Mouse (Mus musculus): Measurements from ENCODE around the gene Kantr. TPM values are rescaled to one million over a fixed set of nuclear protein-coding genes. Genes with fewer than 3 reads are reported as not detected.
"Not testable (repeated sequence)": the region's sequence is repeated elsewhere in the genome, so short reads cannot be mapped to it uniquely, and the experiment has no call there.

The Kantr gene
- total RNA-seq (2017): 6.3 and 8.3 TPM in 2 replicates

GRCm38 (mm10) chrX:152326996-152327688 lies at the start of gene Kantr:
Gene Kantr, minus strand, starts transcription at chrX:152327495.
- ATAC-seq (replicated peaks in 1 of 2; ENCODE audit: insufficient read depth in 1 of 2, low FRiP score in 2 of 2, low TSS enrichment in 1 of 2, low read depth in 1 of 2, poor library complexity in 2 of 2, severe bottlenecking in 2 of 2): peak; percentile 99 to 100

- ATAC-seq (replicated peaks in 1 of 2; ENCODE audit: insufficient read depth in 1 of 2, low FRiP score in 2 of 2, low TSS enrichment in 1 of 2, low read depth in 1 of 2, poor library complexity in 2 of 2, severe bottlenecking in 2 of 2): no peak
These were observed 41.3 kb upstream of the Kantr start, which contains the start of gene Gpr173 for GRCm38 (mm10) chrX:152368397-152369273. Gene Gpr173, minus strand, starts transcription at chrX:152368704.

GRCm38 (mm10) chrX:152368054-152368396 lies 40.7 kb upstream of the Kantr start:
- no peak for ATAC-seq (replicated peaks in 1 of 2; ENCODE audit: insufficient read depth in 1 of 2, low FRiP score in 2 of 2, low TSS enrichment in 1 of 2, low read depth in 1 of 2, poor library complexity in 2 of 2, severe bottlenecking in 2 of 2)

- no peak for ATAC-seq (replicated peaks in 1 of 2; ENCODE audit: insufficient read depth in 1 of 2, low FRiP score in 2 of 2, low TSS enrichment in 1 of 2, low read depth in 1 of 2, poor library complexity in 2 of 2, severe bottlenecking in 2 of 2)
These were observed 39.1 kb upstream of the Kantr start for GRCm38 (mm10) chrX:152366418-152366817.

GRCm38 (mm10) chrX:152352553-152353153 lies 25.4 kb upstream of the Kantr start:
- ATAC-seq (replicated peaks in 1 of 2; ENCODE audit: insufficient read depth in 1 of 2, low FRiP score in 2 of 2, low TSS enrichment in 1 of 2, low read depth in 1 of 2, poor library complexity in 2 of 2, severe bottlenecking in 2 of 2): peak; percentile 59 to 75

GRCm38 (mm10) chrX:152347041-152347440 lies 19.7 kb upstream of the Kantr start:
- ATAC-seq (replicated peaks in 1 of 2; ENCODE audit: insufficient read depth in 1 of 2, low FRiP score in 2 of 2, low TSS enrichment in 1 of 2, low read depth in 1 of 2, poor library complexity in 2 of 2, severe bottlenecking in 2 of 2): no peak

- ATAC-seq (replicated peaks in 1 of 2; ENCODE audit: insufficient read depth in 1 of 2, low FRiP score in 2 of 2, low TSS enrichment in 1 of 2, low read depth in 1 of 2, poor library complexity in 2 of 2, severe bottlenecking in 2 of 2): no peak
These were observed 19.3 kb upstream of the Kantr start for GRCm38 (mm10) chrX:152346587-152346986.

- ATAC-seq (replicated peaks in 1 of 2; ENCODE audit: insufficient read depth in 1 of 2, low FRiP score in 2 of 2, low TSS enrichment in 1 of 2, low read depth in 1 of 2, poor library complexity in 2 of 2, severe bottlenecking in 2 of 2): no peak
These were observed 15.6 kb upstream of the Kantr start for GRCm38 (mm10) chrX:152342903-152343302.

GRCm38 (mm10) chrX:152342358-152342901 lies 15.1 kb upstream of the Kantr start, which contains the start of gene Tspyl2:
Gene Tspyl2, minus strand, starts transcription at chrX:152342425.
- ATAC-seq (replicated peaks in 1 of 2; ENCODE audit: insufficient read depth in 1 of 2, low FRiP score in 2 of 2, low TSS enrichment in 1 of 2, low read depth in 1 of 2, poor library complexity in 2 of 2, severe bottlenecking in 2 of 2): peak; percentile 97 to 99

- no peak for ATAC-seq (replicated peaks in 1 of 2; ENCODE audit: insufficient read depth in 1 of 2, low FRiP score in 2 of 2, low TSS enrichment in 1 of 2, low read depth in 1 of 2, poor library complexity in 2 of 2, severe bottlenecking in 2 of 2)
These were observed 14.2 kb upstream of the Kantr start for GRCm38 (mm10) chrX:152341496-152341895.

- ATAC-seq (replicated peaks in 1 of 2; ENCODE audit: insufficient read depth in 1 of 2, low FRiP score in 2 of 2, low TSS enrichment in 1 of 2, low read depth in 1 of 2, poor library complexity in 2 of 2, severe bottlenecking in 2 of 2): peak; percentile 99 to 100
These were observed 9.4 kb upstream of the Kantr start for GRCm38 (mm10) chrX:152336546-152337332.

GRCm38 (mm10) chrX:152336123-152336522 lies 8.8 kb upstream of the Kantr start:
- ATAC-seq (replicated peaks in 1 of 2; ENCODE audit: insufficient read depth in 1 of 2, low FRiP score in 2 of 2, low TSS enrichment in 1 of 2, low read depth in 1 of 2, poor library complexity in 2 of 2, severe bottlenecking in 2 of 2): not testable (repeated sequence)

GRCm38 (mm10) chrX:152329400-152329799 lies 2.1 kb upstream of the Kantr start:
- ATAC-seq (replicated peaks in 1 of 2; ENCODE audit: insufficient read depth in 1 of 2, low FRiP score in 2 of 2, low TSS enrichment in 1 of 2, low read depth in 1 of 2, poor library complexity in 2 of 2, severe bottlenecking in 2 of 2): not testable (repeated sequence)

GRCm38 (mm10) chrX:152327689-152328052 lies 376 bp upstream of the Kantr start:
- no peak for ATAC-seq (replicated peaks in 1 of 2; ENCODE audit: insufficient read depth in 1 of 2, low FRiP score in 2 of 2, low TSS enrichment in 1 of 2, low read depth in 1 of 2, poor library complexity in 2 of 2, severe bottlenecking in 2 of 2)

GRCm38 (mm10) chrX:152323584-152323983 lies 3.7 kb downstream of the Kantr start:
- no peak for ATAC-seq (replicated peaks in 1 of 2; ENCODE audit: insufficient read depth in 1 of 2, low FRiP score in 2 of 2, low TSS enrichment in 1 of 2, low read depth in 1 of 2, poor library complexity in 2 of 2, severe bottlenecking in 2 of 2)

- peak; percentile 54 to 62 for ATAC-seq (replicated peaks in 1 of 2; ENCODE audit: insufficient read depth in 1 of 2, low FRiP score in 2 of 2, low TSS enrichment in 1 of 2, low read depth in 1 of 2, poor library complexity in 2 of 2, severe bottlenecking in 2 of 2)
These were observed 4.5 kb downstream of the Kantr start for GRCm38 (mm10) chrX:152322776-152323175.

GRCm38 (mm10) chrX:152320535-152320934 lies 6.8 kb downstream of the Kantr start:
- ATAC-seq (replicated peaks in 1 of 2; ENCODE audit: insufficient read depth in 1 of 2, low FRiP score in 2 of 2, low TSS enrichment in 1 of 2, low read depth in 1 of 2, poor library complexity in 2 of 2, severe bottlenecking in 2 of 2): no peak
